8 mouse cellular contexts compared by ENCODE assay signal in the genomic region with DNA sequence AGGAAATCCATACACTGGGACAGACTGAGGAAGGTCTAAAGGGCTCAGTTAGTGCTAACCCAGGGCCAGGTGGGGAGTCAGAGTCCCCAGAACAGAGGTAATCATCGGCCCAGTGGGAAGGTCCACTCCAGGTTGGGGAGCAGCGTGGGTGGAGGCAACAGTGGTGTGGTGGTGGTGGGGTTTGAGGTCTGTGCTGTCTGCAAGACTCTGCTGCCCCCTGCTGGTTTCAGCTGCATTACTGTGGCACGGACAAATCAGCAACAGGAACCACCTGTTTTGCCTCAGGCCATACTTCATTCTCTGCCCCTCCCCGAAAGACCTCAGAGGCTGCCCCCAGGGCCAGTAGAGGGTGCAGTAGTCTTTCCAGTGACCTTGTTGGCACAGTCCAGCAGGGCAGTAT. TPM values are rescaled to one million over a fixed set of nuclear protein-coding genes. Genes with fewer than 3 reads are reported as not detected.
DNase-seq lines count a peak whose midpoint lies in the region; ATAC-seq and TF ChIP-seq lines count a peak whose summit lies in the region.

No protein-coding gene starts in this region.

- 0 out of 2 replicates have a peak, but pooled peaks have one; percentile 23 for TF ChIP-seq POLR2A in bone marrow, adult 2 months (IDR thresholded peaks at IDR 0.05; ENCODE audit: borderline replicate concordance, control insufficient read depth, low read depth, low read length)
- TF ChIP-seq POLR2A in testis, adult 2 months (IDR thresholded peaks at IDR 0.05; ENCODE audit: control insufficient read depth, low read depth, low read length) = no peak

- peak; percentile 73 for ATAC-seq in erythroid progenitor cell, adult 5-6 weeks (replicated peaks; ENCODE audit: low FRiP score, poor library complexity, severe bottlenecking)
- ATAC-seq in heart, embryonic 14.5 days (ENCODE audit: insufficient number of reproducible peaks, insufficient read depth, low FRiP score, low read depth) = peak; percentile 18
- peak; percentile 28 for ATAC-seq in liver, postnatal 0 days
- ATAC-seq in neural tube, embryonic 13.5 days (ENCODE audit: low read depth) = peak; percentile 34; the same call in 1 of the 2 replicates

- no peak for TF ChIP-seq EP300 in liver, postnatal 0 days (IDR thresholded peaks at IDR 0.05; ENCODE audit: low read depth)

- H3K4me2 ChIP-seq in heart, embryonic 14.5 days (ENCODE audit: low read length) = no peak overlapping the region
- peak overlapping the region; percentile 36 for H3K4me2 ChIP-seq in liver, postnatal 0 days (ENCODE audit: low read depth, low read length)
- no peak overlapping the region for H3K4me2 ChIP-seq in neural tube, embryonic 13.5 days

- H3K27ac ChIP-seq in bone marrow, adult 2 months (ENCODE audit: control insufficient read depth, insufficient read depth, low read depth, low read length, poor library complexity) = peak overlapping the region; percentile 92
- no peak overlapping the region for H3K27ac ChIP-seq in heart, embryonic 14.5 days (replicated peaks in 1 of 2; ENCODE audit: control insufficient read depth in 1 of 2, insufficient read depth in 1 of 2, low read depth in 2 of 2, low read length in 2 of 2)
- peak overlapping the region; percentile 100 for H3K27ac ChIP-seq in liver, postnatal 0 days (ENCODE audit: low read depth)
- H3K27ac ChIP-seq in neural tube, embryonic 13.5 days (replicated peaks) = no peak overlapping the region
- H3K27ac ChIP-seq in testis, adult 2 months (ENCODE audit: control insufficient read depth, insufficient read depth, low read depth, low read length) = no peak overlapping the region

- DNase-seq in kidney, postnatal 14 days = peak; percentile 90
- DNase-seq in liver, postnatal 0 days = peak; percentile 93

- H3K4me1 ChIP-seq in bone marrow, adult 2 months (ENCODE audit: control insufficient read depth, insufficient read depth, low read length) = peaks cover 14% of the 10 kb centered on the region
- peaks cover 20 to 23% of the 10 kb centered on the region in 2 experiments for H3K4me1 ChIP-seq in heart, embryonic 14.5 days (ENCODE audit: control insufficient read depth in 2 of 2, insufficient read depth in 2 of 2, low read length in 2 of 2)
- H3K4me1 ChIP-seq in liver, postnatal 0 days (ENCODE audit: insufficient read depth) = peaks cover 47% of the 10 kb centered on the region
- H3K4me1 ChIP-seq in neural tube, embryonic 13.5 days (replicated peaks) = peaks cover 21% of the 10 kb centered on the region
- H3K4me1 ChIP-seq in testis, adult 2 months (ENCODE audit: control insufficient read depth, insufficient read depth, low read length) = peaks cover 18% of the 10 kb centered on the region

- peaks cover 7% of the 10 kb centered on the region for H3K79me3 ChIP-seq in C2C12 (ENCODE audit: low read depth)

- no peaks in the 10 kb centered on the region for H3K27me3 ChIP-seq in C2C12 (ENCODE audit: control insufficient read depth, insufficient read depth, insufficient read length)
- no peaks in the 10 kb centered on the region for H3K27me3 ChIP-seq in heart, embryonic 14.5 days (ENCODE audit: control insufficient read depth, insufficient read depth, low read length)
- no peaks in the 10 kb centered on the region for H3K27me3 ChIP-seq in liver, postnatal 0 days (ENCODE audit: insufficient read depth, low read length)
- H3K27me3 ChIP-seq in neural tube, embryonic 13.5 days = no peaks in the 10 kb centered on the region
- no peaks in the 10 kb centered on the region for H3K27me3 ChIP-seq in testis, adult 2 months (ENCODE audit: control insufficient read depth, insufficient read depth, low read length)

- H3K9me3 ChIP-seq in heart, embryonic 14.5 days (ENCODE audit: control insufficient read depth, low read length) = no peaks in the 10 kb centered on the region
- no peaks in the 10 kb centered on the region for H3K9me3 ChIP-seq in liver, postnatal 0 days (ENCODE audit: low read length)
- no peaks in the 10 kb centered on the region for H3K9me3 ChIP-seq in neural tube, embryonic 13.5 days

- H3K79me2 ChIP-seq in C2C12 (ENCODE audit: control insufficient read depth, insufficient read depth) = peaks cover 15% of the 10 kb centered on the region

- no peak overlapping the region for H3K9ac ChIP-seq in heart, embryonic 14.5 days (ENCODE audit: low read length)
- 0 out of 2 replicates have a peak overlapping the region, but pooled peaks have one; percentile 50 for H3K9ac ChIP-seq in liver, postnatal 0 days (replicated peaks)
- H3K9ac ChIP-seq in neural tube, embryonic 13.5 days = no peak overlapping the region

- H3K36me3 ChIP-seq in C2C12 (ENCODE audit: control insufficient read depth, insufficient read depth) = peaks cover 31% of the 10 kb centered on the region
- H3K36me3 ChIP-seq in heart, embryonic 14.5 days (ENCODE audit: control insufficient read depth, insufficient read depth, low read length) = peaks cover 51% of the 10 kb centered on the region
- peaks cover 21% of the 10 kb centered on the region for H3K36me3 ChIP-seq in liver, postnatal 0 days (replicated peaks; ENCODE audit: insufficient read depth, low read length)
- H3K36me3 ChIP-seq in neural tube, embryonic 13.5 days = peaks cover 49% of the 10 kb centered on the region
- no peaks in the 10 kb centered on the region for H3K36me3 ChIP-seq in testis, adult 2 months (ENCODE audit: control insufficient read depth, insufficient read depth, low read length)

- TF ChIP-seq CTCF in C2C12 (IDR thresholded peaks at IDR 0.05; ENCODE audit: control insufficient read depth, insufficient read depth, insufficient read length) = peak; percentile 91
- peak; percentile 100 for TF ChIP-seq CTCF in bone marrow, adult 2 months (IDR thresholded peaks at IDR 0.05; ENCODE audit: control insufficient read depth, insufficient read depth, low read length)
- TF ChIP-seq CTCF in liver, postnatal 0 days (IDR thresholded peaks at IDR 0.05; ENCODE audit: low read depth) = peak; percentile 97
- TF ChIP-seq CTCF in testis, adult 2 months (IDR thresholded peaks at IDR 0.05; ENCODE audit: control insufficient read depth, insufficient read depth, insufficient replicate concordance, low read depth, low read length) = peak; percentile 78; the same call in 1 of the 2 replicates

- no peak overlapping the region for H3ac ChIP-seq in C2C12 (ENCODE audit: control insufficient read depth, insufficient read length, low read depth)

- no peak overlapping the region for H3K4me3 ChIP-seq in C2C12 (ENCODE audit: insufficient read depth, poor library complexity, severe bottlenecking)
- H3K4me3 ChIP-seq in bone marrow, adult 2 months (replicated peaks; ENCODE audit: control insufficient read depth, low read depth, low read length) = peak overlapping the region; percentile 10
- no peak overlapping the region for H3K4me3 ChIP-seq in heart, embryonic 14.5 days (ENCODE audit: control insufficient read depth in 1 of 2, insufficient read depth in 1 of 2, low read depth in 1 of 2, low read length in 2 of 2)
- no peak overlapping the region for H3K4me3 ChIP-seq in liver, postnatal 0 days (ENCODE audit: low read depth, low read length)
- no peak overlapping the region for H3K4me3 ChIP-seq in neural tube, embryonic 13.5 days
- no peak overlapping the region for H3K4me3 ChIP-seq in testis, adult 2 months (ENCODE audit: control insufficient read depth, low read depth, low read length)

- 2% methylated on average over 4 of the region's 4 CpGs for WGBS in bone marrow, adult 2 months
- 5% methylated on average over 4 of the region's 4 CpGs for WGBS in heart, embryonic 14.5 days
- 4% methylated on average over 4 of the region's 4 CpGs for WGBS in liver, postnatal 0 days (ENCODE audit: insufficient replicate concordance)
- 25% methylated on average over 4 of the region's 4 CpGs for WGBS in neural tube, embryonic 13.5 days

RNA-seq across cellular contexts. Expression of a gene that starts 6.0 kb away (rescaled TPM):
- 55.6 TPM for polyA plus RNA-seq in C2C12 (2012; fragmentation: generic; extraction: Trizol)
- 12.0 and 24.2 TPM in 2 replicates for polyA plus RNA-seq in bone marrow, adult 2 months (2011; ENCODE audit: insufficient read depth, insufficient read length, low replicate concordance, missing spikeins)
- 0.84 and 13.0 TPM in 2 replicates for total RNA-seq in erythroid progenitor cell, adult 5-6 weeks (2015; ENCODE audit: low replicate concordance)
- total RNA-seq in erythroid progenitor cell, adult 5-6 weeks (2017; ENCODE audit: low replicate concordance) = 2.6 and 4.4 TPM in 2 replicates
- 50.9 and 57.7 TPM in 2 replicates for polyA plus RNA-seq in heart, embryonic 14.5 days (2014; fragmentation: Nextera tagmentation; extraction: Ambion mirVana)
- polyA plus RNA-seq in liver, postnatal 0 days (2015; fragmentation: Nextera tagmentation; extraction: Ambion mirVana) = 18.0 and 18.6 TPM in 2 replicates
- 35.7 and 45.4 TPM in 2 replicates for polyA plus RNA-seq in neural tube, embryonic 13.5 days (2015; fragmentation: Nextera tagmentation; extraction: Ambion mirVana)
- polyA plus RNA-seq in testis, adult 2 months (2012; rRNA removed) = 129 and 135 TPM in 2 replicates

RNA-seq across cellular contexts. Expression of a gene that starts 6.3 kb away (rescaled TPM):
- polyA plus RNA-seq in C2C12 (2012; fragmentation: generic; extraction: Trizol) = 44.3 TPM
- 136 and 209 TPM in 2 replicates for polyA plus RNA-seq in bone marrow, adult 2 months (2011; ENCODE audit: insufficient read depth, insufficient read length, low replicate concordance, missing spikeins)
- total RNA-seq in erythroid progenitor cell, adult 5-6 weeks (2015; ENCODE audit: low replicate concordance) = 21.4 and 56.6 TPM in 2 replicates
- 32.5 and 42.5 TPM in 2 replicates for total RNA-seq in erythroid progenitor cell, adult 5-6 weeks (2017; ENCODE audit: low replicate concordance)
- 61.9 and 62.5 TPM in 2 replicates for polyA plus RNA-seq in heart, embryonic 14.5 days (2014; fragmentation: Nextera tagmentation; extraction: Ambion mirVana)
- 16.9 and 21.1 TPM in 2 replicates for polyA plus RNA-seq in liver, postnatal 0 days (2015; fragmentation: Nextera tagmentation; extraction: Ambion mirVana)
- 99.8 and 103 TPM in 2 replicates for polyA plus RNA-seq in neural tube, embryonic 13.5 days (2015; fragmentation: Nextera tagmentation; extraction: Ambion mirVana)
- polyA plus RNA-seq in testis, adult 2 months (2012; rRNA removed) = 84.1 and 97.0 TPM in 2 replicates

RNA-seq across cellular contexts. Expression of a gene that starts 6.4 kb away (rescaled TPM):
- polyA plus RNA-seq in C2C12 (2012; fragmentation: generic; extraction: Trizol) = 11.2 TPM
- 25.5 and 53.7 TPM in 2 replicates for polyA plus RNA-seq in bone marrow, adult 2 months (2011; ENCODE audit: insufficient read depth, insufficient read length, low replicate concordance, missing spikeins)
- 39.8 and 50.5 TPM in 2 replicates for total RNA-seq in erythroid progenitor cell, adult 5-6 weeks (2015; ENCODE audit: low replicate concordance)
- 3.9 and 6.4 TPM in 2 replicates for total RNA-seq in erythroid progenitor cell, adult 5-6 weeks (2017; ENCODE audit: low replicate concordance)
- 10.1 and 12.2 TPM in 2 replicates for polyA plus RNA-seq in heart, embryonic 14.5 days (2014; fragmentation: Nextera tagmentation; extraction: Ambion mirVana)
- polyA plus RNA-seq in liver, postnatal 0 days (2015; fragmentation: Nextera tagmentation; extraction: Ambion mirVana) = 13.5 and 21.1 TPM in 2 replicates
- 4.9 and 6.5 TPM in 2 replicates for polyA plus RNA-seq in neural tube, embryonic 13.5 days (2015; fragmentation: Nextera tagmentation; extraction: Ambion mirVana)
- polyA plus RNA-seq in testis, adult 2 months (2012; rRNA removed) = 3.8 and 4.9 TPM in 2 replicates

RNA-seq across cellular contexts. Expression of a gene that starts 14.1 kb away (rescaled TPM):
- polyA plus RNA-seq in C2C12 (2012; fragmentation: generic; extraction: Trizol) = 29.0 TPM
- polyA plus RNA-seq in bone marrow, adult 2 months (2011; ENCODE audit: insufficient read depth, insufficient read length, low replicate concordance, missing spikeins) = 15.6 and 26.3 TPM in 2 replicates
- 2.1 and 5.8 TPM in 2 replicates for total RNA-seq in erythroid progenitor cell, adult 5-6 weeks (2015; ENCODE audit: low replicate concordance)
- total RNA-seq in erythroid progenitor cell, adult 5-6 weeks (2017; ENCODE audit: low replicate concordance) = 1.0 and 3.1 TPM in 2 replicates
- polyA plus RNA-seq in heart, embryonic 14.5 days (2014; fragmentation: Nextera tagmentation; extraction: Ambion mirVana) = 32.9 and 35.6 TPM in 2 replicates
- polyA plus RNA-seq in liver, postnatal 0 days (2015; fragmentation: Nextera tagmentation; extraction: Ambion mirVana) = 2.8 and 3.9 TPM in 2 replicates
- polyA plus RNA-seq in neural tube, embryonic 13.5 days (2015; fragmentation: Nextera tagmentation; extraction: Ambion mirVana) = 33.8 and 35.8 TPM in 2 replicates
- 14.7 and 20.1 TPM in 2 replicates for polyA plus RNA-seq in testis, adult 2 months (2012; rRNA removed)

RNA-seq across cellular contexts. Expression of a gene that starts 36.0 kb away (rescaled TPM):
- 6,019 TPM for polyA plus RNA-seq in C2C12 (2012; fragmentation: generic; extraction: Trizol)
- polyA plus RNA-seq in bone marrow, adult 2 months (2011; ENCODE audit: insufficient read depth, insufficient read length, low replicate concordance, missing spikeins) = 838 and 1,358 TPM in 2 replicates
- 892 and 1,114 TPM in 2 replicates for total RNA-seq in erythroid progenitor cell, adult 5-6 weeks (2015; ENCODE audit: low replicate concordance)
- 132 and 239 TPM in 2 replicates for total RNA-seq in erythroid progenitor cell, adult 5-6 weeks (2017; ENCODE audit: low replicate concordance)
- 731 and 789 TPM in 2 replicates for polyA plus RNA-seq in heart, embryonic 14.5 days (2014; fragmentation: Nextera tagmentation; extraction: Ambion mirVana)
- polyA plus RNA-seq in liver, postnatal 0 days (2015; fragmentation: Nextera tagmentation; extraction: Ambion mirVana) = 653 and 673 TPM in 2 replicates
- 533 and 537 TPM in 2 replicates for polyA plus RNA-seq in neural tube, embryonic 13.5 days (2015; fragmentation: Nextera tagmentation; extraction: Ambion mirVana)
- polyA plus RNA-seq in testis, adult 2 months (2012; rRNA removed) = 227 and 277 TPM in 2 replicates

Comparison
In these comparisons a context has a peak if more than half of its experiments do, and no peak if none do; other contexts are left out.
1. H3K27ac ChIP-seq: peak in bone marrow, adult 2 months (single experiment) and liver, postnatal 0 days (single experiment); none in heart, embryonic 14.5 days (0 of 2), neural tube, embryonic 13.5 days (single experiment) and testis, adult 2 months (single experiment).
2. ATAC-seq: peak in every context shown above with its lines; median percentile 73 in erythroid progenitor cell, adult 5-6 weeks; 34 in neural tube, embryonic 13.5 days; 28 in liver, postnatal 0 days; 18 in heart, embryonic 14.5 days.
3. Peak in every context shown above with its lines, with median percentiles within 50 percentile points of each other: CTCF ChIP-seq.